Mouse (Mus musculus) brain, embryonic 14.5 days (tissue): ENCODE results near the gene Anapc11. TPM values are rescaled to one million over a fixed set of nuclear protein-coding genes. Genes with fewer than 3 reads are reported as not detected.

ENCODE experiments used
- DNase-seq: peaks from one replicate; pipeline ENCODE4 v3.0.0-alpha.2; 2011; ENCODE audit warnings: low read depth
- CTCF ChIP-seq: fragments of 200-500 bp; IDR thresholded peaks from 2 replicates; pipeline ENCODE4 v1.5.1; 2012; ENCODE audit warnings: inconsistent platforms, mild to moderate bottlenecking, moderate library complexity, borderline replicate concordance; ENCODE audit not compliant: insufficient read depth, insufficient read length; ENCODE audit errors: extremely low read depth
- POLR2A ChIP-seq: fragments of 200-500 bp; IDR thresholded peaks from 2 replicates; pipeline ENCODE4 v1.6.1; 2012; ENCODE audit warnings: mild to moderate bottlenecking, inconsistent platforms, borderline replicate concordance; ENCODE audit not compliant: poor library complexity, insufficient read depth, insufficient read length, severe bottlenecking; ENCODE audit errors: extremely low read depth
- polyA plus RNA-seq: library from polyadenylated mRNA; depleted of rRNA; stranded (reverse); fragments of >200 nt; gene quantifications from 2 replicates; pipeline ENCODE4 v1.2.3, GENCODE M21; 2012

The Anapc11 gene
- polyA plus RNA-seq, 1 experiment, result 175 TPM

- TF ChIP-seq POLR2A (no peak), CTCF (no peak)
- no peak for DNase-seq
These were observed 16.9 kb downstream of the Anapc11 start for GRCm38 (mm10) chr11:120615167-120615566.

DNA sequence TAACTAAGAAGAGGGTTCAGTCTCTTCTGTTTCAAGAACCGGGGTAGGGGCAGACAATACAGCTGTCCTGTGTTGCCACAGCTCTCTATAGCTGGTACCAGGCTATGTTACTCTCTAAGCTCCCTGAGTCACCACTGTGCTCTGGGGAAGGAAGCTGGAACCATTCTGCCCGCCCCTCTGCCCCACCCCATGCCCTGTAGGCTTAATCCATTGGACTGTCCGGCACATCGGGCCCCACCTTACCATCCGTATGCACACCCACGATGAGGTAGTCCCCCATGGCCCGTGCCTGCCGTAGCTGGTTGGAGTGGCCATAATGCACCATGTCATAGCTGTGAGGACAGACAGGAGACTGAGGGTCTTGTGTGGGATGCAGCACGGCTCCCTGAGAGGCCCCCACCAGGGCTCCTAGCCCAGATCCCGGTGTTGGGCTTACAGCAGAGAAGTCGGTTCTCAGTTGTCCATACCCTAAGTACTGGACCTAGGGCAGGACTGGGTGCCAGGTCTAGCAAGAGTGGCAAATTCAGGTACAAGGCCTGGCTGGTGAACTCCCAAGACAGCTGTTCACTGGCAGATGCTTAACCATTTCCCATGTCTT, 17.5 kb downstream of the Anapc11 start:
- no peak for DNase-seq

GRCm38 (mm10) chr11:120616617-120617294, 18.5 kb downstream of the Anapc11 start:
- TF ChIP-seq CTCF, result no peak
- no peak for TF ChIP-seq POLR2A
- DNase-seq, result no peak

More for the DNA sequence above, 17.5 kb downstream of the Anapc11 start:
- no peak for TF ChIP-seq POLR2A

- TF ChIP-seq POLR2A, result peak; percentile 64; the same call in 1 of the 2 replicates
- no peak for TF ChIP-seq CTCF
- peak; percentile 95 for DNase-seq
These were observed 19.4 kb downstream of the Anapc11 start, which contains the start of gene Pcyt2 for GRCm38 (mm10) chr11:120617519-120618112. Gene Pcyt2, minus strand, starts transcription at chr11:120617936.

GRCm38 (mm10) chr11:120618619-120619535, 20.7 kb downstream of the Anapc11 start:
- TF ChIP-seq CTCF (no peak), POLR2A (no peak)
- DNase-seq, result no peak

DNA sequence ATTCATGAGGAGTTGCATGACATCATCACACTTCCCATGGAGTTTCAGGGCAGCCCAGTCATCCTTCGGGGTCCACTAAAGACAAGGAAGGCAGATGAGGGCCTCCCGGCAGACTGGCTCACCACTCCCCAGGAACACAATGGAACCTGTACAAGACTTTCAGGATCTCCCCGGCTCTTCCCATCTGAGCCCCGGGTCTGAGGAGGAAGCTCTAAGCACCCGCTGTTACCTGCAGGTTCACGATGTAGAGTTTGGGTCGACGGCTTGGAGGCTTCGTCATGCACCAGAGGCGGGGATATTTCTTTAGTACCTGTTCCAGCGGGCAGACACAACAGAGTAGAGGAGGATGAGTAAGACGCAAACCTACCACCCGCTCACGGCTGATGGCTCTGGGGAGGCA, 22.0 kb downstream of the Anapc11 start:
- no peak for DNase-seq
- TF ChIP-seq POLR2A, result no peak
- TF ChIP-seq CTCF, result no peak

DNA sequence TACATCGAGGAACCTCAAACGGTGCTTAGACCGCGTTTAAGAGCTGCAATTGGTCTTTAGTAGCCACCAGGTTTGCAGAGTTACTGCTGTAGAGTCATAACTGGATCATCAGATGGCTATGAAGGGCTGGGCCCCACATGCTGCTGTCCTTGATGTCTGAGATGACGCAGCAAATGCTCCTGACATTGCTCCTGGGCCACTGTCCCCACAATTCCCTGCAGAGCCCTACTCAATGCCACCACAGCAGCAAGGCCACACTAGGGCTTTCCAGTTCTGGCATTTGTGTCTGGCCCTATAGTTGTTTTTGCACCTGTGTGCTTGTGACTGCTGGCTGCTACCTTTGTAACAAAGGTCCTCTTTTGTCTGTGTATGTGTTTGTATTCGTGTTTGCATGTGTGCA, 24.6 kb downstream of the Anapc11 start:
- no peak for DNase-seq
- no peak for TF ChIP-seq POLR2A
- TF ChIP-seq CTCF, result no peak

DNA sequence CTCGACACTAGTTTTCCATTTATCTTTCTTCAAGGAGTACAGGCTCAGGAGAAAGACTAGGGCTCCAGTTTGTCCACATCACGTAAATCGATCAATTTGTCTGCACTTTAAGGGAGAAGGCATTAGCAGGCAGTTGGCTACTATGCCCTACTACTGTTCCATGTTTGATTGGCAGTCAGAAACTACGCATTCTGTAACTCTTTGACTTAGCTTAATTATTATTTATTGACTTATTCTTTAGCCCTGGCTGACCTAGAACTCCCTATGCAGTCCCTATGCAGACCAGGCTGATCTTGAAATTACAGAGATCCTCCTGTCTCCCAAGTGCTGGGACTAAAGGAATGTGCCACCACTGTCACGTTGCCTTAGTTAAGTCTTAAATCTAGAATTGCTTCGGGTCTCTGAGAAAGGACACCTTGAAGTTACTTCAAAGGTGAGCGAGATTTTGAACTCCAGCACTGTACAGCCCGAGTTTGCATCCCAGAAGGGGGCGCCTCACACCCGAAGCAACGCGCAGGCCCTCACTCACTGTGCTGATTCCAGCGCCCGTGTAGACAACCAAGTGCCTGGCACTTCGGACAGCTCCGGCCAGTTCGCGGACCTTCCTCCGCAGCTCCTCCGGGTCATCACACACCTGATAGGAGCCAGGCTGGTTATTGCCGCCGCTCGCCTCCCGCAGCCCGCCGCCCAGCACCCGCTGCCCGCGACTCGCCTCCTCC, 25.9 kb downstream of the Anapc11 start:
- peak; percentile 65 for DNase-seq
- TF ChIP-seq CTCF, result peak; percentile 61
- no peak for TF ChIP-seq POLR2A

DNA sequence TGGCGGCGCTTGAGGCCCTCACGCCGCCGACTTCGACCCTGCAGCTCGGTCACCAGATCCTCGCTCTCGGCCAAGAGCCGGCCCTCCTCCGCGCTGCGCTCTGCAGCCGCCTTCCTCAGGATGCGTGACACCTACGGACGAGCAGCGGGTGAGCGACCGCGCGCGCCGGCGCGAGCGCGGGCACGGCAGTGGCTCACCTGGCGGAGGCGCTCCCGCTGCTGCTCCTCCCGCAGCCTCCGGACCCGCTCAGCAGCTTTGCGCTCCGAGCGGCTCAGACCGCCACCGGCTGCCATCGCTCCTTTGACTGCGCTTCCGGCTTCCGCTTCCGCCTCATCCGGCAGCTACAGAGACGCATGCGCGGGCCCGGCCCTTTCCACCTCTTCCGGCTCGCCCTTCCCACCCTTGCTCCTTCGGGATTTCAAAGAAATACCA, 26.5 kb downstream of the Anapc11 start:
- peak; percentile 95 for DNase-seq
- TF ChIP-seq CTCF (no peak), POLR2A (peak; percentile 68; the same call in 1 of the 2 replicates)

DNA sequence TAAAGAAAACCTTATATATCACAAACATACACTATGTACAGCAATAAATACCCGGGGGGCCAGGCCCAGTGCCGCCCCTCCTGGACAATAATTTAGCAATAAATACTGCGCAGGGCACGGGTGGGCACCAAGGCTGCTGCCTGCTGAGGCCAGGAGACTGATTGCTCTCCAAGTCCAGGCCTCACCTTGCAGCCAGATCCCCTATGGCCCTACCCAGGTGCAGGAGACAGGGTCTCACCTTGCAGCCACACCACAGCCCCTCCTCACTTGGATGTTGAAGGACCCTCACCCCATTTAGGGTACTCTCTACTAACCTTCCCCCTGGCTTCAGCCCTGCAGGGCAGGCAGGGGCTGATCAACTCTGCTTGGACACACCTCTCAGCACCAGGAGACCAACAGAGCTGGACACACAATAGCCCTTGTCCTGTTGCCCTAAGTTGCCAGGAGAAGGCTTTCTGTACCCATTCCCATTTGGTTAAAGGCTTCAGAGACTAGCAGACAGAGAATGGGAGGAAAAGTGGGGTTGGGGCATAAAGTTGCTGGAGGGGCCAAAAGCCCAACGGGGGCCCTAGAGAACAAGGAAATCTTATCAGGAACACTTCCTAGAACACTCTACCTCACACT, 27.0 kb downstream of the Anapc11 start, which contains the start of gene Sirt7:
Gene Sirt7, minus strand, starts transcription at position 89 of the 624 bp plus-strand sequence.
- no peak for TF ChIP-seq POLR2A
- DNase-seq, result no peak
